Mouse (Mus musculus) liver, embryonic 14.5 days (tissue): ENCODE measurements around the gene Ankrd31.

ENCODE experiments used
- CTCF ChIP-seq: IDR thresholded peaks from 2 replicates; pipeline ENCODE4 v1.5.1; 2016; ENCODE audit warnings: antibody characterized with exemption, low read depth, control low read depth
- EP300 ChIP-seq: IDR thresholded peaks from 2 replicates; pipeline ENCODE4 v1.6.1; 2016; ENCODE audit warnings: antibody characterized with exemption, low read depth

DNA sequence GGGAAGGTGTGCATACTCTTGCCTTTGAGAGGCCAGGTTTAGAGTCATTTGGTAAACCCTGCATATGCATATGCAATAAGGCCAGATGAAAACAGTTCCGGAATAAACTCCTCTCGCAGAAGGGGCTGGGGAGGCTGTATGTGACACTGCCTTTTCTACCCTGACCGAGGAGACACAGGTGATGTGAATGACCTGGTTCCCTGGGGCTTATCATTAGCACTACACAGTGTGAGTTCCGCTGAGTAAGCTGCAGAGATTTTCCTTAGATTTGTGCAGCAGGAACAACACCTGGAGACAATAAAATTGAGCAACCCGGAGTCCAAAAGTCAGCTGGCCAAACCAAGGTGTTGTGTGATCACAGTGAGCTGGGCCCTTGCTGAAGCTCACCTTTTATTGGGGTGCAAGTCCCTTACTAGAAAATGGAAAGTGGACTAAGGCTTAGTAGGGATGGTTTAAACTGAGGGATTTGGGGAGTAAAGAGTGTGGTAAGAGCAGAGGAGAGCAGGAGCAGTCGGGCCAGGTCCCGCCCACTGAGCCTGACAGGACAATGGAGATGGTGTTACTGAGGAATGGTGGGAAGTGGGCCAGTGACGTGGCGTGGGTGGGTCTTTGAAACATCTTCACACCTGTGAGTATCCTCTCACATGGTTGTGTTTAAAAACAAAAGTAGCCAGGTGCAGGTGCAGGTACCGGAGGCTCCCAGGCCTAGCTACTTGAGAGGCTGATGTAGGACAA, 178.1 kb downstream of the Ankrd31 start:
- no peak for TF ChIP-seq CTCF
- TF ChIP-seq EP300 = no peak
